Mouse (Mus musculus): Measurements from ENCODE around the gene Il17d. TPM values are rescaled to one million over a fixed set of nuclear protein-coding genes. Genes with fewer than 3 reads are reported as not detected.

Il17d gene
- total and polyA plus RNA-seq, 3 experiments, result 0.54 to 2.2 TPM; not detected in 1

GRCm38 (mm10) chr14:57576364-57577060 lies 51.9 kb downstream of the Il17d start:
- Histone ChIP-seq H3K4me3 (ENCODE audit: control insufficient read depth in 1 of 2, insufficient read depth in 1 of 2, low read depth in 2 of 2, low read length in 2 of 2) (no peak overlapping the region), H3K9ac (ENCODE audit: control insufficient read depth, low read depth, low read length, poor library complexity, severe bottlenecking) (no peak overlapping the region), H3K9me3 (replicated peaks; ENCODE audit: insufficient read depth, low read length) (no peaks in the 10 kb centered on the region), H3K27me3 (ENCODE audit: control insufficient read depth in 1 of 2, insufficient read depth in 2 of 2, low read length in 2 of 2) (no peaks in the 10 kb centered on the region), H3K4me1 (ENCODE audit: control insufficient read depth in 1 of 2, insufficient read depth in 2 of 2, low read length in 2 of 2) (peaks cover 3 to 17% of the 10 kb centered on the region in 2 experiments), H3K79me2 (ENCODE audit: control insufficient read depth, insufficient read depth, low read length, poor library complexity) (no peaks in the 10 kb centered on the region), H3K36me3 (ENCODE audit: control insufficient read depth in 1 of 2, insufficient read depth in 2 of 2, low read length in 2 of 2) (peaks cover 7 to 21% of the 10 kb centered on the region in 2 experiments; a peak in 3 of 4 replicates), H3K27ac (ENCODE audit: control insufficient read depth, low read depth, low read length) (no peak overlapping the region)
- DNase-seq (ENCODE audit: low read depth, low spot score), result peak; percentile 36
- TF ChIP-seq NRF1 (IDR thresholded peaks at IDR 0.05; ENCODE audit: insufficient read depth, low read depth, low read length, poor library complexity, severe bottlenecking) (no peak), MAX (IDR thresholded peaks at IDR 0.05; ENCODE audit: low read length) (no peak), RCOR1 (IDR thresholded peaks at IDR 0.05; ENCODE audit: low read depth, low read length) (no peak), ZMIZ1 (IDR thresholded peaks at IDR 0.05; ENCODE audit: low read depth, low read length) (no peak), POLR2A (IDR thresholded peaks at IDR 0.05; ENCODE audit: control insufficient read depth in 1 of 2, insufficient read depth in 1 of 2, low read depth in 1 of 2, low read length in 2 of 2, poor library complexity in 1 of 2) (no peak), ELF1 (IDR thresholded peaks at IDR 0.05; ENCODE audit: low read depth, low read length) (no peak), SIN3A (IDR thresholded peaks at IDR 0.05; ENCODE audit: low read length) (no peak), USF2 (IDR thresholded peaks at IDR 0.05; ENCODE audit: borderline replicate concordance in 1 of 2, insufficient read depth in 1 of 2, low read depth in 1 of 2, low read length in 2 of 2) (no peak), MYB (IDR thresholded peaks at IDR 0.05; ENCODE audit: low read depth, low read length) (no peak)

GRCm38 (mm10) chr14:57591830-57592229 lies 67.3 kb downstream of the Il17d start:
- H3K9me3 ChIP-seq (replicated peaks; ENCODE audit: insufficient read depth, low read length), result no peaks in the 10 kb centered on the region
- H3K27me3 ChIP-seq (ENCODE audit: control insufficient read depth in 1 of 2, insufficient read depth in 2 of 2, low read length in 2 of 2), result no peaks in the 10 kb centered on the region
- H3K4me3 ChIP-seq (ENCODE audit: control insufficient read depth in 1 of 2, insufficient read depth in 1 of 2, low read depth in 2 of 2, low read length in 2 of 2), result no peak overlapping the region
- H3K9ac ChIP-seq (ENCODE audit: control insufficient read depth, low read depth, low read length, poor library complexity, severe bottlenecking), result no peak overlapping the region
- no peaks in the 10 kb centered on the region for H3K79me2 ChIP-seq (ENCODE audit: control insufficient read depth, insufficient read depth, low read length, poor library complexity)
- no peaks in the 10 kb centered on the region for H3K4me1 ChIP-seq (ENCODE audit: control insufficient read depth in 1 of 2, insufficient read depth in 2 of 2, low read length in 2 of 2)
- no peak overlapping the region for H3K27ac ChIP-seq (ENCODE audit: control insufficient read depth, low read depth, low read length)
- TF ChIP-seq MAFK (IDR thresholded peaks at IDR 0.05; ENCODE audit: borderline replicate concordance, low read depth, low read length) (no peak), EP300 (IDR thresholded peaks at IDR 0.05; ENCODE audit: low read depth in 1 of 2, low read length in 2 of 2) (0 out of 4 replicates have a peak, but pooled peaks of 1 of the 2 experiments have one; percentile 6), USF1 (IDR thresholded peaks at IDR 0.05; ENCODE audit: low read depth, low read length) (no peak), ZNF384 (IDR thresholded peaks at IDR 0.05; ENCODE audit: low read depth, low read length) (no peak), TCF12 (IDR thresholded peaks at IDR 0.05; ENCODE audit: low read depth, low read length) (0 out of 2 replicates have a peak, but pooled peaks have one; percentile 10), RCOR1 (IDR thresholded peaks at IDR 0.05; ENCODE audit: low read depth, low read length) (no peak)
- H3K36me3 ChIP-seq (ENCODE audit: control insufficient read depth in 1 of 2, insufficient read depth in 2 of 2, low read length in 2 of 2), result peaks cover 6 to 37% of the 10 kb centered on the region in 2 experiments
- peak; percentile 47 for DNase-seq (ENCODE audit: low read depth, low spot score)

Other genes with a start within 250 kb of the Il17d start
- 16.8 and 17.8 TPM in 2 replicates for gene Cryl1, start 126.2 kb upstream of the Il17d start, total RNA-seq (2012; rRNA removed)
- gene Cryl1, start 126.2 kb upstream of the Il17d start, polyA plus RNA-seq (2012; ENCODE audit: insufficient read depth in 1 of 2, insufficient read length in 2 of 2, low read depth in 1 of 2, low replicate concordance in 2 of 2, missing spikeins in 1 of 2), result 10 to 100 TPM in 1 of 2 experiments, not detected in 1; 22.0 TPM
- gene Ift88, start 100.7 kb upstream of the Il17d start, total RNA-seq (2012; rRNA removed), result 2.4 and 2.5 TPM in 2 replicates
- gene Ift88, start 100.7 kb upstream of the Il17d start, polyA plus RNA-seq (2012; ENCODE audit: insufficient read depth in 1 of 2, insufficient read length in 2 of 2, low read depth in 1 of 2, low replicate concordance in 2 of 2, missing spikeins in 1 of 2), result 1 to 10 TPM in 1 of 2 experiments, not detected in 1; 5.1 TPM
- 40.6 and 44.0 TPM in 2 replicates for gene Eef1akmt1, start 46.8 kb downstream of the Il17d start, total RNA-seq (2012; rRNA removed)
- gene Eef1akmt1, start 46.8 kb downstream of the Il17d start, polyA plus RNA-seq (2012; ENCODE audit: insufficient read depth in 1 of 2, insufficient read length in 2 of 2, low read depth in 1 of 2, low replicate concordance in 2 of 2, missing spikeins in 1 of 2), result 10 to 100 TPM in 1 of 2 experiments, not detected in 1; 51.0 TPM
- 45.6 and 46.5 TPM in 2 replicates for gene Xpo4, start 140.7 kb downstream of the Il17d start, total RNA-seq (2012; rRNA removed)
- 10 to 100 TPM in 1 of 2 experiments, not detected in 1; 32.3 TPM for gene Xpo4, start 140.7 kb downstream of the Il17d start, polyA plus RNA-seq (2012; ENCODE audit: insufficient read depth in 1 of 2, insufficient read length in 2 of 2, low read depth in 1 of 2, low replicate concordance in 2 of 2, missing spikeins in 1 of 2)
- gene Gm49361, start 221.3 kb downstream of the Il17d start, total RNA-seq (2012; rRNA removed), result not detected in 2 replicates
- not detected for gene Gm49361, start 221.3 kb downstream of the Il17d start, polyA plus RNA-seq (2012; ENCODE audit: insufficient read depth in 1 of 2, insufficient read length in 2 of 2, low read depth in 1 of 2, low replicate concordance in 2 of 2, missing spikeins in 1 of 2)
- gene Lats2, start 233.6 kb downstream of the Il17d start, total RNA-seq (2012; rRNA removed), result 0.98 and 1.1 TPM in 2 replicates
- gene Lats2, start 233.6 kb downstream of the Il17d start, polyA plus RNA-seq (2012; ENCODE audit: insufficient read depth in 1 of 2, insufficient read length in 2 of 2, low read depth in 1 of 2, low replicate concordance in 2 of 2, missing spikeins in 1 of 2), result 1 to 10 TPM in 1 of 2 experiments, not detected in 1; 2.6 TPM